In genomic region chr4:46781109-46781508, GRCm38 (mm10) we compare ENCODE assay signal across 9 mouse cellular contexts.
DNase-seq lines count a peak whose midpoint lies in the region; ATAC-seq and TF ChIP-seq lines count a peak whose summit lies in the region.
"Had no signal": no experiment of that assay in that cellular context is flagged by ENCODE, and none has a peak within 500 bp of the region (broad histone marks: within the 10 kb centered on the region; RNA-seq: fewer than 3 reads in every experiment).

No protein-coding gene starts in this region.

- no peaks in the 10 kb centered on the region for H3K36me3 ChIP-seq in spleen, adult 2 months (ENCODE audit: control insufficient read depth, insufficient read depth, low read length)
- H3K36me3 ChIP-seq: neural tube, embryonic 13.5 days had no signal

- no peak overlapping the region for H3K27ac ChIP-seq in gastrocnemius, adult 2 months
- no peak overlapping the region for H3K27ac ChIP-seq in spleen, adult 2 months (ENCODE audit: insufficient read depth, low read length)
- H3K27ac ChIP-seq: neural tube, embryonic 13.5 days had no signal

- DNase-seq in gastrocnemius, adult 2 months, result no peak
- no peak for DNase-seq in gastrocnemius, postnatal 25 days
- DNase-seq in spleen, adult 2 months (ENCODE audit: low read depth in 1 of 2, low spot score in 2 of 2), result no peak
- no peak for DNase-seq in spleen, postnatal 36 days (ENCODE audit: low spot score in 2 of 2)
- peak; percentile 30 for DNase-seq in thymus, postnatal 25 days
- no peak for DNase-seq in urinary bladder, adult 18-20 months (ENCODE audit: low spot score in 2 of 2)
- no peak for DNase-seq in lung, postnatal 14 days

- peak; percentile 54 for TF ChIP-seq CTCF in gastrocnemius, adult 2 months (IDR thresholded peaks at IDR 0.05)
- peak; percentile 19; the same call in 1 of the 2 replicates for TF ChIP-seq CTCF in spleen, adult 2 months (IDR thresholded peaks at IDR 0.05; ENCODE audit: extremely low read depth, insufficient read depth, insufficient read length, insufficient replicate concordance)

- H3K4me1 ChIP-seq in spleen, adult 2 months (ENCODE audit: control insufficient read depth, insufficient read depth, insufficient read length), result peaks cover 8% of the 10 kb centered on the region; the same call in 1 of the 2 replicates
- H3K4me1 ChIP-seq: neural tube, embryonic 13.5 days had no signal

- H3K4me3 ChIP-seq in gastrocnemius, adult 2 months, result no peak overlapping the region
- no peak overlapping the region for H3K4me3 ChIP-seq in spleen, adult 2 months (ENCODE audit: extremely low read depth, insufficient read depth, insufficient read length)
- H3K4me3 ChIP-seq: neural tube, embryonic 13.5 days had no signal

- 78% methylated on average over 6 of the region's 6 CpGs for WGBS in spleen, adult 2 months

- H3K27me3 ChIP-seq in spleen, adult 2 months (ENCODE audit: control insufficient read depth, insufficient read depth, low read length), result no peaks in the 10 kb centered on the region
- H3K27me3 ChIP-seq: neural tube, embryonic 13.5 days had no signal

- ATAC-seq in erythroblast, adult 5-6 weeks (replicated peaks; ENCODE audit: low FRiP score, poor library complexity, severe bottlenecking), result peak; percentile 64; the same call in 1 of the 2 replicates

- intact Hi-C loops in gastrocnemius, adult 2 months (cut with DNase I), result no loop called here

- TF ChIP-seq POLR2A in spleen, adult 2 months (IDR thresholded peaks at IDR 0.05; ENCODE audit: low read depth, low read length), result no peak
